ENCODE assay signal across 8 mouse cellular contexts in genomic region chr8:121513429-121513828, GRCm38 (mm10). TPM values are rescaled to one million over a fixed set of nuclear protein-coding genes. Genes with fewer than 3 reads are reported as not detected.
DNase-seq lines count a peak whose midpoint lies in the region; ATAC-seq and TF ChIP-seq lines count a peak whose summit lies in the region.

No protein-coding gene starts in this region.

- no peak for TF ChIP-seq POLR2A in lung, adult 2 months (IDR thresholded peaks at IDR 0.05; ENCODE audit: borderline replicate concordance, extremely low read depth, low read depth, low read length)
- no peak for TF ChIP-seq POLR2A in olfactory bulb, adult 2 months (IDR thresholded peaks at IDR 0.05; ENCODE audit: insufficient read depth, low read depth, low read length)

- in situ Hi-C loops in ES-E14 (cut with MboI; ENCODE audit: low sequenced_read_pairs in 2 of 2, unreplicated experiment in 2 of 2), result loop anchor here (5.0 to 10.0 kb wide), 2 partner anchors 399 to 401 kb away; partner anchors contain the start of gene Foxc2 (in 1 of the 2)

- DNase-seq in ES-E14 (ENCODE audit: low read depth, low spot score), result peak; percentile 74
- peak; percentile 88 for DNase-seq in forebrain, embryonic 14.5 days (ENCODE audit: low spot score)
- DNase-seq in heart, postnatal 14 days, result peak; percentile 87 to 91
- peak; percentile 77 to 93 for DNase-seq in kidney, postnatal 36 days
- peak; percentile 75 for DNase-seq in lung, adult 2 months
- peak; percentile 66 for DNase-seq in testis, postnatal 14 days (ENCODE audit: low spot score)

- no peaks in the 10 kb centered on the region for H3K4me1 ChIP-seq in ES-E14 (ENCODE audit: control insufficient read depth in 2 of 2, insufficient read depth in 2 of 2, low read length in 2 of 2, poor library complexity in 1 of 2)
- H3K4me1 ChIP-seq in forebrain, embryonic 14.5 days (ENCODE audit: control insufficient read depth, insufficient read depth, low read length), result no peaks in the 10 kb centered on the region
- H3K4me1 ChIP-seq in lung, adult 2 months (ENCODE audit: control insufficient read depth, insufficient read depth, low read length), result no peaks in the 10 kb centered on the region
- no peaks in the 10 kb centered on the region for H3K4me1 ChIP-seq in olfactory bulb, adult 2 months (ENCODE audit: control insufficient read depth, insufficient read depth, low read length)

- H3K27me3 ChIP-seq in forebrain, embryonic 14.5 days (replicated peaks; ENCODE audit: control insufficient read depth, insufficient read depth, low read length), result 0 out of 2 replicates have a peak, but pooled peaks cover 5% of the 10 kb centered on the region

- intact Hi-C loops in heart, postnatal 14 days (cut with DNase I), result loop anchor here (1.0 to 10.0 kb wide), 5 partner anchors 89 to 689 kb away; no protein-coding TSS in a partner anchor

- 5% methylated on average over 12 of the region's 12 CpGs for WGBS in forebrain, embryonic 14.5 days
- WGBS in lung, adult 2 months, result 5% methylated on average over 12 of the region's 12 CpGs
- whole genome bisulfite sequencing in olfactory bulb, adult 2 months, result 3% methylated on average over 12 of the region's 12 CpGs

- H3K9me3 ChIP-seq in ES-E14 (ENCODE audit: control insufficient read depth, insufficient read depth, low read depth, low read length), result no peaks in the 10 kb centered on the region
- no peaks in the 10 kb centered on the region for H3K9me3 ChIP-seq in forebrain, embryonic 14.5 days (replicated peaks; ENCODE audit: control insufficient read depth, low read length)

- H3K9ac ChIP-seq in ES-E14 (ENCODE audit: insufficient read depth, low read depth, low read length, poor library complexity, severe bottlenecking), result no peak overlapping the region
- no peak overlapping the region for H3K9ac ChIP-seq in forebrain, embryonic 14.5 days (ENCODE audit: low read length)

- peak; percentile 96 for TF ChIP-seq CTCF in lung, adult 2 months (IDR thresholded peaks at IDR 0.05; ENCODE audit: insufficient read depth, low read length)
- peak; percentile 77 for TF ChIP-seq CTCF in olfactory bulb, adult 2 months (IDR thresholded peaks at IDR 0.05; ENCODE audit: insufficient read depth, low read depth, low read length)

- peak; percentile 68 for ATAC-seq in cerebellum, adult (ENCODE audit: insufficient number of reproducible peaks, low FRiP score, low TSS enrichment)
- no peak; the same call in 1 of the 2 replicates for ATAC-seq in forebrain, embryonic 14.5 days

- H3K4me3 ChIP-seq in ES-E14 (ENCODE audit: insufficient read depth in 1 of 2, low read depth in 1 of 2, low read length in 2 of 2, poor library complexity in 1 of 2, severe bottlenecking in 1 of 2), result no peak overlapping the region
- H3K4me3 ChIP-seq in forebrain, embryonic 14.5 days (ENCODE audit: low read depth, low read length), result no peak overlapping the region
- H3K4me3 ChIP-seq in lung, adult 2 months (replicated peaks; ENCODE audit: extremely low read depth, low read depth, low read length), result no peak overlapping the region
- no peak overlapping the region for H3K4me3 ChIP-seq in olfactory bulb, adult 2 months (ENCODE audit: insufficient read depth, low read depth, low read length)

- H3K27ac ChIP-seq in ES-E14 (ENCODE audit: insufficient read depth, low read depth, low read length, poor library complexity, severe bottlenecking), result no peak overlapping the region
- H3K27ac ChIP-seq in forebrain, embryonic 14.5 days (ENCODE audit: low read depth, low read length), result no peak overlapping the region
- no peak overlapping the region for H3K27ac ChIP-seq in olfactory bulb, adult 2 months (ENCODE audit: insufficient read depth, low read depth, low read length)

- no peaks in the 10 kb centered on the region for H3K36me3 ChIP-seq in ES-E14 (ENCODE audit: control insufficient read depth, insufficient read depth, low read length, poor library complexity, severe bottlenecking)
- H3K36me3 ChIP-seq in forebrain, embryonic 14.5 days (ENCODE audit: control insufficient read depth, insufficient read depth, low read length), result no peaks in the 10 kb centered on the region

- H3K4me2 ChIP-seq in forebrain, embryonic 14.5 days (ENCODE audit: low read length), result no peak overlapping the region

TF ChIP-seq in ES-E14, 5 proteins besides CTCF, POLR2A, EP300 and RAD21:
- TF ChIP-seq CHD2 (IDR thresholded peaks at IDR 0.05; ENCODE audit: low read depth, low read length), result no peak
- TF ChIP-seq ZC3H11A (IDR thresholded peaks at IDR 0.05; ENCODE audit: borderline replicate concordance, low read depth, low read length), result peak; percentile 93
TF ChIP-seq in ES-E14: peak in this region for 1.

RNA-seq across cellular contexts. Expression of gene 1700018B08Rik, which starts 30.7 kb away (rescaled TPM):
- total RNA-seq in ES-E14 (2012; rRNA removed), result 0.58 and 2.6 TPM in 2 replicates
- not detected in 2 replicates for polyA plus RNA-seq in forebrain, embryonic 14.5 days (2014; fragmentation: Nextera tagmentation; extraction: Ambion mirVana)
- total RNA-seq in heart, postnatal 14 days (2021), result not detected
- polyA plus RNA-seq in lung, adult 2 months (2012; rRNA removed), result not detected in 2 replicates
- not detected in 2 replicates for polyA plus RNA-seq in olfactory bulb, adult 2 months (2012; ENCODE audit: insufficient read depth, insufficient read length, low replicate concordance, missing spikeins)
